Mouse (Mus musculus) brain, adult 2 months (tissue): Measurements from ENCODE around the gene Cyp2c23.

Experiments
- DNase-seq: peaks from one replicate; pipeline ENCODE4 v3.0.0; 2011; ENCODE audit warnings: low read depth, low spot score

Cyp2c23 gene

GRCm38 (mm10) chr19:44024921-44025585 lies 4.0 kb downstream of the Cyp2c23 start:
- DNase-seq, result peak; percentile 61

- no peak for DNase-seq
Observed at GRCm38 (mm10) chr19:44023066-44023465, 5.9 kb downstream of the Cyp2c23 start.

DNA sequence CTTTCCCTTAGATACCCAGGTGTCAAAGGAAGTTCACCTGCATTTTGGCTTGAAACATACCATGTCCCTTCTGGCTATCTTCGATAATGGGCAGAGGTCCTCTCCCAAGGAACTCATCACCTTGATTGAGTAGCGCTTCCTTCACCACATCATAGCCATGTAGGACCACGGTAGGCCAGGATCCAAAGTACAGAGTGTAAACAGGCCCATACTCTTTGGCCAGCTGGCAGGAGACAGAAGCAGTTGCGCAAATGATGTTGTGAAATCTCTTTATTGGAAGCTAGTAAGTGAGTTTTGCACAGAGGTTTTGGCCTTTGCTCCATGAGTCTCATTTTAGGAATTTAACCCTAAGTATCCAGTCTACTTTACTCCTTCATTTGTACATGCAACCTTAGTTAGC lies 7.5 kb downstream of the Cyp2c23 start:
- DNase-seq, result no peak

- DNase-seq, result no peak
Observed at GRCm38 (mm10) chr19:44019739-44020138, 9.3 kb downstream of the Cyp2c23 start.

DNA sequence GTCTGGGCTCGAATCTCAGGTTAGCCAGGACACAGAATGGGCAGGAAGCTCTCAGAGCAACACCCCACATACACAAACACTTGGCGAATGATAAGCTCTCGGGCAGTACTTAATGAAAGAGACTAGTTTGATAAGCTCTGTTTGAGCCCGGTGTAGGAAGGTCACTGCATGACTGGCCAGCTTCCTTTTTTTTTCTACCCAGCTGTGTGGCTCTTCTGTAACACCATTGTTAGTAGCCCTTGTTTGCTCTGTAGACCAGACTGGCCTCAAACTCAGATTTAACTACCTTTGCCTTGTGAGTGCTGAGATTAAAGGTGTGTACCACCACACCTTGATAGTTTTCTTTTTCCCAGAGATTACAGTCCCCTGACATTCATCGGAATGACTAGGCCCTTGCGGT lies 15.1 kb downstream of the Cyp2c23 start:
- DNase-seq, result no peak

- DNase-seq, result peak; percentile 13
Observed at GRCm38 (mm10) chr19:44008784-44009183, 20.2 kb downstream of the Cyp2c23 start.

DNA sequence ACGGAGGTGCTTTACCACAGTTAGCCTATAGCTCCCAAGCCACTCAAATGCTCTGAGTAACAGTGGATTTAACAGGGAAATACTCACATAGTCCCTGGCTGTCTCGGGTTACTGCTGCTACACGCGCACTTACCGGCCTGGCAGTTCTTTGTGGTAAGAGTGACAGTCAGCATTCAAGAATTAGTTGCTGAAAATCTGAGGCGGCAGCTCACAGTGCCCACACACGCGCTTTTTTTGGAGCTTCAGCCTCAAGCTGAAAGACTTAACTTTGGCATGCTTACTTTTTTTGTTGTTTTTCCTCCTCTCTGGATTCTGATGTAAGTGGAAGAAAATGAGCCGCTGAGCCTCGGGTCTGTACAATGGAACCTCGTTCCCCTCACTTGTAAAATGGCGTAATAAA lies 21.8 kb downstream of the Cyp2c23 start:
- peak; percentile 79 for DNase-seq

DNA sequence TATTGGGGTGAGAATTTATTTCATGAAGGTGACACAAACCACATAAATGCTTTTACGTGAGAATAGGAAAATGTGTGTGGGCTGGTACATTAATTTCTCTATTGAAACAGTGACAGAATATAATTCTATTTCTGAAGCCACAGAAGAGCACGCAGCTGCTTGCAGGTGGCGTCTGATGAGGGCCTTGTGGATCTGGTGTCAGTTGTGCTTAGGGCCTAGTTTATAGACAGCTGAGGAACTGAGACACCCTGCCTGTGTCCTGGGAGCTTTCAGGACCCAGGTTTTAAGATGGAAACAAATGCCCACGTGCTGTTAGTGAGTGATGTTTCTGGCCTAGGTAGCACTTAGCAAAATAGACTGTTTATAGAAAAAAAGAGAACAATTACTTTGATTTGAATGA lies 24.0 kb downstream of the Cyp2c23 start:
- DNase-seq, result peak; percentile 38

DNA sequence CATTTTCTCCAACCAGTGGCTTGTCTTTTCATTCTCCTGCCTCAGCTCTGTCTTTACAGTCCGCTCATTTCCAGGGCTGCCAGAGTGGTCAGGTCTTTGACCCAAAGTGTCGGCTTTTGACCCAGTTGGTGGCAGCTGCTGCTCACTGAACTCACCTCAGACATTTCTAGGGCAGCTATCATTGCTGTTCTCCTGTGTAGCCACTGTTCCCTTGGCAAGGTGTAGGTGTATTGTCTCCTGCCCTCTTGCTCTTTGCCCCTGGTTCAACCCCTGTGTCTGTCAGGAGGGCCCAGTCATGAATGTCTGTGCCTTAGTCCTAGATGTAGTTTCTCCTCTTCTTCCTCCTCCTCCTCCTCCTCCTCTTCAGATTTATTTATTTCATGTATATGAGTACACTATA lies 24.7 kb downstream of the Cyp2c23 start:
- DNase-seq, result no peak

GRCm38 (mm10) chr19:44000720-44001119 lies 28.3 kb downstream of the Cyp2c23 start:
- DNase-seq, result peak; percentile 79

- DNase-seq, result no peak
Observed at GRCm38 (mm10) chr19:44000061-44000460, 28.9 kb downstream of the Cyp2c23 start.

GRCm38 (mm10) chr19:43998802-43999527 lies 30.0 kb downstream of the Cyp2c23 start:
- DNase-seq, result no peak

GRCm38 (mm10) chr19:43998101-43998500 lies 30.9 kb downstream of the Cyp2c23 start:
- peak; percentile 76 for DNase-seq

DNA sequence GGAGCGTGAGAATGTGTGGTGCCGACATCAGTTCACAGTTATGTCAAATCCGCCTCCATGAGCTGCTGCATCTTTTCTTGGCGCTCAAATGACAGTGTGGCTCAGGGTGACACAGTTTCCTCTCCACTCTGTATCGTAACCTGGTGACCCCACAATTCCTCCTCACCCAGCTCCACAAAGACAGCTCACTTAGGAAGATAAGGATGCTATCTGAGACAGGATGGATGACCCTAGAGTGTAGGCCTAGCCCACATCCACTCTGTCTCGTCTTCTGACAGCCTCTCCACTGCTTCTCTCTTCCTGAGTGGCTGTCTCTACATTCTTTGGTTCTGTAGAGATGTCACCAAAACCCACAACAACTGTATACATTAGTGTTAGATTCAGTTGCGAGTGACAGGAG lies 33.6 kb downstream of the Cyp2c23 start:
- peak; percentile 23 for DNase-seq

DNA sequence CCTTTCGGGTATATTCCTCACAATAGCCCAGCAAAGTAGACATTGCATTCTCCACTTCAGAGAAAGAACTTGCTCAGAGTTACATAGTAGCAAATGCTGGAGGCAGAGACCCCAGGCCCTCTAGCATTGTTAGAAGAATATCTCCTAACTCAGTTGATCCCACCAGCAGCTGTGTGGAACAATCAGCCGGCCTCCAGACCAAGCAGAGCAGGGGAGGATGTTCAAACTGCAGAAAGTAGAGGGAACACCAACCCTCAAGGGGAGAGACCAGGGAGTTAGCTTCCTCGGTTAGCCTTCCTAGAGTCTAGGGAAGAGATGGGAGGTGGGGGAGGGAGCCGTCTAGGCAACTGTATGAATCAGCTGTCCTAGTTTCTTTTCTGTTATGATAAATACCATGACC lies 36.5 kb downstream of the Cyp2c23 start:
- DNase-seq, result peak; percentile 13

DNA sequence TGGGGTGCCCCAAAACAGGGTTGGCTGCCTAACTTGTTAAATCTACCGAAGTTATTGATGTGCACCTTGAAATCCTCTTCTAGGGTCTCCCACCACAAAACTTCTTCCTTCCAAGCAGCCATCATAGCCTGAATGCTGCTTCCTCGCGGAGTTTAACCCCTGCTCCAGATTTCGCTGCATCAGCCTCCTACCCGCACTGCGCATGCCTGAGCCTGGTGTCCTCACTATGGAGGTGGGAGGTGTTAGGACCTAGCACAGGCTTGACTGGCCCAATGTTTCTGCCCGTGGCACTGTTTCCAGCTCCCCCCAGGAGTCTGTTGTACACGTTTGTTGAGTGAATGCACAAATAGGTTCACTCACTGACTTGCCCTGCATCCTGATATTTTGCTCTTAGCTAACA lies 38.6 kb downstream of the Cyp2c23 start:
- DNase-seq, result no peak

DNA sequence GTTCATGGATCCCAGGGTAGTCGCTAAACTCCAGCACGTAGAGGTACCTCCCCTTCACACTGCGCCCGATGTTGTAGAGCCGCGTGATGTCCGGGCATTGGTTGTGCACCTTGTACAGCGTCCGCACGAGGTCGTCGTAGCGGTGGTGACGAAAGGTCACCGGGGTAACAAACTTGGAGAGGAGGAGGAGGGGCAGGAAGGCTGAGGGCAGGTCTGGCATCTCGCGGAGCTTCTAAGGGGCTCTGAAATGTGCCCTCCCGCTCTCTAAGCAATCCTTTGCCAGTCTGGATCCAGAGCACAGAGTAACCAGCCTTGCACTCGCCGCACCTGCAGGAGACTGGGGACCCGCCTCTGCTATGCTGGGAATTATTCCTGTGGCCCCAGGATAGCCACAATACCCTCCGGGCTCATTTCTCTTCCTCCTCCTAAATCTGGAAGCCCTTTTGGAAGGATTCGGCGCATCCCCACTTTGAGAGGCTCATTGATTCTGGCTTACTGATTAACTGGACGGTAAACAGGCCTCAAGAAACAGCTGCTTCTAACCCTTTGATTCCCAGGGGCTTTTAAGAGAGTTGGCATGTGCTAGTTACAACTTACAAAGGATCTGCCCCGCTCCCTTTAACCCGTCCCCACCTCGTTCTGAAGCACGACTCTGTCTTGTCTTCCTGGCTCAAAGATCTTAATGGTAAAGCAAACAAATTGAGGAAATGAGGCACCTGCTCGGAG lies 42.8 kb downstream of the Cyp2c23 start, which contains the start of gene Cpn1:
Gene Cpn1 (minus strand): TSS at position 488 of the 726 bp plus-strand sequence.
- no peak for DNase-seq

GRCm38 (mm10) chr19:43981992-43982391 lies 47.0 kb downstream of the Cyp2c23 start:
- no peak for DNase-seq

DNA sequence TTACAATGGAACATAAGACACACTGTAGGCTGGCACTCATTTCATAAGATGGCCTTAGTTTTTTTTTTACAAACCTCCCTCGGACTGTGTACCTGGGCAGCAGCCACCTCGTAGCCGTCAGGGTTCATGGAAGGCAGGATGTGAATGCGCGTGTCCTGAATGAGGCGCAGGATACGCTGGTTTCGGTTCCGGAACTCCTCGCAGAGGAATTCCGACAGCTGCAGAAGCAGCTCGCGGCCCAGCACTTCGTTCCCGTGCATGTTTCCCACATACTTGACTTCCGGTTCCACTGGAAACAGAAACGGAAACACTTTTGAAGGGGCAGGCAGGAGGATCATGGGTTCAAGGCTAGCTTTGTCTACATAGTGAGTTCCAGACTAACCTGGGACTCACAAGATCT lies 48.3 kb downstream of the Cyp2c23 start:
- DNase-seq, result no peak

- DNase-seq, result peak; percentile 56
Observed at GRCm38 (mm10) chr19:43977799-43978198, 51.2 kb downstream of the Cyp2c23 start.

DNA sequence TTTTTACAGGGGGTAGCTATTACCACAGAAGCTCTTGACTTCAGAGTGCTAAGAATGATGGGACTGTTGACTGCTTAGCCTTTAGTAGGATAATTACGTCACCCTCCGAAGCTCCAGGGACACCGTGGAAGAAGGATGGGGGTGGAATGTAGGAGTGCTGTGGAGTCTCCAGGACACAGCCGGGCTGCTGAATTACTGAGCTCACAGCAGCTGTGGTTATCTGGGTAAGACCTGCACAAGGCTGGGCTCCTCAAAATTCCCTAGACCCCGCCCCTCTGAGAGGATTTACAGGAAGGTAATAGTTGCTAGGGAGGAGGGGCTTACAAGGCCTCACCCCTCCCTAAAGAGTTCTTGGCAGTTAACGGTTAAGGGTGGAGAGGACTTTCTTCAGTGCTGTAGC lies 52.3 kb downstream of the Cyp2c23 start:
- DNase-seq, result peak; percentile 28

GRCm38 (mm10) chr19:43974221-43974620 lies 54.8 kb downstream of the Cyp2c23 start:
- DNase-seq, result peak; percentile 45

GRCm38 (mm10) chr19:43973711-43974110 lies 55.3 kb downstream of the Cyp2c23 start:
- DNase-seq, result no peak
